Mouse (Mus musculus) hematopoietic multipotent progenitor cell, adult 10-12 weeks (in vitro differentiated cells): ENCODE data around the gene Arhgap19. TPM values are rescaled to one million over a fixed set of nuclear protein-coding genes. Genes with fewer than 3 reads are reported as not detected.

Experiments
- polyA plus RNA-seq: library from polyadenylated mRNA; stranded (reverse); fragments of >175 nt; gene quantifications from 2 replicates; pipeline ENCODE4 v1.2.3, GENCODE M21; 2012; ENCODE audit warnings: low replicate concordance

Arhgap19 gene
- polyA plus RNA-seq = 1.1 and 1.4 TPM in 2 replicates

GRCm38 (mm10) chr19:41801742-41802369 lies at the start of gene Arhgap19:
TSS of gene Arhgap19 (minus strand) at chr19:41802047.

DNA sequence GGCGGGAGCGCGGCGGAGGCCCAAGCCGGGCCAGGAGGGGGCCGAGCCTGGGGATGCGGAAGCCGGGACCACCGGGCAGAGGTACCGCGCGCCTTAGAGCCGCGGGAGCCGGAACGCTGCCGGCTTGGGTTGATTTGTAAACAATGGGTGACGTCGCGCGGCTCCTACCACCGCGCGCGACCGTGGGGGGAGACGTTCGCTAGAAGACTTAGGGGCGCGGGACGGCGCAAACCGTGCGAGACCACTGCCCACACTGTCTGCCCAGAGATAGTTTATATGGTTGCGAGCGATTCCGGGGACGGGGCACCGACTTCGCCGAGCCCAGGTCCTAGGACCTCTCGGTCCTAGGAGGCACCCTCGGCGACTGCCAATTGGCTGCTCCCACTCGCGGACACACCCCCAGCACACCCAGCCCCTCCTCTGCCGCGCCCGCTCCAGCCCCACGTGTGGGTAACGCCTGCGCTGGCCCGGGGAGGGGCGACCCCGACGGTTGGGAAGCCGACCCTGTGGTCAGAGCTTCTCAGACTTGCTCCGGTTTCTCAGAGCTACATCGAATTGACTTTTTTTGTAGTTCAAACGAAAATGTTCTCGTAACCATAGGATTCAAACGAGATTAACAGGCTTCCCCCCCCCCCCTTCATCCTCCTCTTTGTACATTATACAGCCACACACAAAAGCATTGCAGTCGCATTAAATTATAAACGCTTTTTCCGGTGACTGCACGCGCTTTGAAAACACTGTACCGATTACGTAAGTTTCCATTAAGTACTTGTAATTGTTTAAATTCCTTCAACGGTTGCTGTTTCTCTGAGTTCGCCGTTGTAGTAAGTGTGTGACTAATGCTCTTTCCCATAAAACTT lies 46.4 kb upstream of the Arhgap19 start, which contains the start of gene Frat2:
Gene Frat2 (minus strand): TSS at position 141 of the 860 bp plus-strand sequence.

DNA sequence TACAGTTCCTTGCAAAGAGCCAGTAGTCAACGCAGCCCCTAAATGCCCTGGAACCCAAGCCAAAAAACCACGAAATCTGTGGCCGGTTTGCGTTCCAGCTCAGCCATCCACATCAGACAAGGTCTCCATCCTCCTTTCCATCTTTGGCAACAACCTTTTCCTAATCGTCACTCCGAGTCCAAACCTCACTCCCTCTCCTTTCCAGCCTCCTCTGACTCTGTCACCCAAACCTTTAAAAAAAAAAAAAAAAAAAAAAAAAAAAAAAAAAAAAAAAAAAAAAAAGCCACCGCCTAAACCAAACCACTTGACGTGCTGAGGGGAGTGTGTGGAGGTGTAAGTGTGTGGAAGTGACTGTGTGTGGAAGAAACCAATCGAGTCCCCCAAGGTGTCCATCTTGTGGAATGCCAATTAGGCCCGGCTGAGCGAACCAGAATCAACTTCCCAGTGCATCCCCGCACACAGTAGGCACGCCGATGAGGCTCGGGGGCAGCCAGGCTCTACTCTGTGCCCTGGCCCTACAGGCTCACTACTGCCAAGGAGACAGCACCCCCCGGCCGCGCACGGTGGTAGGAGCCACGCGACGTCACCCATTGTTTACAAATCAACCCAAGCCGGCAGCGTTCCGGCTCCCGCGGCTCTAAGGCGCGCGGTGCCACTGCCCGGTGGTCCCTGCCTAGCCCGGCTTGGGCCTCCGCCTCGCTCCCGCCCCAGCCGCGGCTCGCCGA lies 27.7 kb upstream of the Arhgap19 start, which contains the start of gene Frat1:
Gene Frat1 (plus strand): TSS at position 590 of the 725 bp plus-strand sequence.

GRCm38 (mm10) chr19:41743396-41743795 lies 58.5 kb downstream of the Arhgap19 start, which contains the start of gene Slit1:
TSS of gene Slit1 (minus strand) at chr19:41743665.

Other genes starting within 250 kb of the Arhgap19 start
- gene Gm340, start 219.7 kb downstream of the Arhgap19 start, polyA plus RNA-seq = 1.1 and 3.1 TPM in 2 replicates
- gene Slit1, start 58.4 kb downstream of the Arhgap19 start, polyA plus RNA-seq = 0.03 and 0.08 TPM in 2 replicates
- 14.5 and 27.0 TPM in 2 replicates for gene Frat1, start 27.9 kb upstream of the Arhgap19 start, polyA plus RNA-seq
- gene Frat2, start 46.1 kb upstream of the Arhgap19 start, polyA plus RNA-seq = 12.4 and 20.4 TPM in 2 replicates
- 8.6 and 10.4 TPM in 2 replicates for gene Rrp12, start 94.1 kb upstream of the Arhgap19 start, polyA plus RNA-seq
- 97.8 and 113 TPM in 2 replicates for gene Pgam1, start 109.9 kb upstream of the Arhgap19 start, polyA plus RNA-seq
- gene Exosc1, start 131.4 kb upstream of the Arhgap19 start, polyA plus RNA-seq = 4.3 and 12.1 TPM in 2 replicates
- gene Zdhhc16, start 131.4 kb upstream of the Arhgap19 start, polyA plus RNA-seq = 19.2 and 21.3 TPM in 2 replicates
- gene Mms19, start 179.1 kb upstream of the Arhgap19 start, polyA plus RNA-seq = 16.1 and 17.4 TPM in 2 replicates
- 21.5 and 23.0 TPM in 2 replicates for gene Ubtd1, start 179.7 kb upstream of the Arhgap19 start, polyA plus RNA-seq
- 0.88 and 2.3 TPM in 2 replicates for gene Ankrd2, start 234.0 kb upstream of the Arhgap19 start, polyA plus RNA-seq
- 0.80 TPM in 1 of 2 replicates, not detected in the other for gene Hoga1, start 243.6 kb upstream of the Arhgap19 start, polyA plus RNA-seq